Mouse (Mus musculus): ENCODE results near the gene Taar9. TPM values are rescaled to one million over a fixed set of nuclear protein-coding genes. Genes with fewer than 3 reads are reported as not detected.
"Not testable (repeated sequence)": the region's sequence is repeated elsewhere in the genome, so short reads cannot be mapped to it uniquely, and the experiment has no call there.

Taar9 gene
- total RNA-seq, 4 experiments from 2014 or later, result not detected

DNA sequence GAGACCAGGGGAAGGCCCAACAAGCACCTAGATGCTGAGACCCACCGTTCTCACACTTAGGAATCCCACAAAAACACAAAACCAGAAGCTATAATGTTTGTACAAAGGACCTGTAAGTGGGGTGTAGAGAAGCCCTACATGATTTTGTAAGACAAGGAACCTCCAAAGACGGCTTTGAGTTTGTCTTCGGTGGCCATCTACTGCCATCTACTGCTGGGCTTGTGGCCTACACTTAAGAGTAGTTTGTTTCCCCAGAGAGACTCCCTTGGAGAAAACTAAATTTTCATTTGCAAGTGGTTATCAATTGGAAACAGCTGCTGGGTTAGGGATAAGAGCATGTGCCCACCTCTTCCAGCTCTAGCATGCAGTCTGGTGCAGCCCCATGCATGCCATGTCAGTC, 29.2 kb downstream of the Taar9 start:
- DNase-seq (ENCODE audit: low spot score in 2 of 2), result peak in 1 of 2 experiments; percentile 6

DNA sequence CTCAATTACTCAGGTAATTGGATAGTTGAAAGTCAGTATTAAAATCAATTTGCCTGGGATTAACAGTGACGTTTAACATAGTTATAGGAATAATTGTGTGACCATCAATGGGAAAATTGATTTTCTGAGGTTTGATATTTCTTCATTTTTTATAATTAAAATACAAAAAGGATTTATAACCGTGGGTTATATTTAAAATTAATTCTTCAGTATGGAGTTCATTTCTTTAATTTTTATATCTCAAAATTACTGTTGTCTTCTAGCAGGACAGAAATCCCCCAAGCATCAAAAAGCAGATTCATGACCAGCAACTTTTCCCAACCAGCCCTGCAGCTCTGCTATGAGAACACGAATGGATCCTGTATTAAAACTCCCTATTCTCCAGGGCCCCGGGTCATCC, 33.1 kb downstream of the Taar9 start, which contains the start of gene Taar8a:
TSS of gene Taar8a (plus strand) at position 301 of the 400 bp plus-strand sequence.
- DNase-seq (ENCODE audit: low spot score in 2 of 2), result not testable (repeated sequence)

DNA sequence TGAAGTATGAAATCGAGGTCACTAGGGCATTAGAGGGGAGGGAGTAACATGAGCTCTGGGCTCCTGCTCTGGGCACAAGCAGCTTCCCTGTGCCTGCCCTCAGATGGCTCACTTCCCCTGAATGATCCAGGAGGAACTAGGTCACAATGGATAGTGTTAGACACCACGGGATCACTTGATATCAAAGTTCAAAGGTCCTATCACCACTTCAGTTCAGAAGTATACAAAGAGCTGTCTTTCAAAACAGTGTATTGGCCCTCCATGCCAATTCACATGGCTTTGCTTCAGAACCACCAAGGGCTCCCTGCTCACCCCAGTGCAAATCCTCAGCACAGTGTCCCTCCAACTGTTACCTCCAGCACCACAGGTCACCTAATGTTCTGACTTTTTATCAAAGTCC, 34.6 kb downstream of the Taar9 start:
- DNase-seq (ENCODE audit: low spot score in 2 of 2), result not testable (repeated sequence)

DNA sequence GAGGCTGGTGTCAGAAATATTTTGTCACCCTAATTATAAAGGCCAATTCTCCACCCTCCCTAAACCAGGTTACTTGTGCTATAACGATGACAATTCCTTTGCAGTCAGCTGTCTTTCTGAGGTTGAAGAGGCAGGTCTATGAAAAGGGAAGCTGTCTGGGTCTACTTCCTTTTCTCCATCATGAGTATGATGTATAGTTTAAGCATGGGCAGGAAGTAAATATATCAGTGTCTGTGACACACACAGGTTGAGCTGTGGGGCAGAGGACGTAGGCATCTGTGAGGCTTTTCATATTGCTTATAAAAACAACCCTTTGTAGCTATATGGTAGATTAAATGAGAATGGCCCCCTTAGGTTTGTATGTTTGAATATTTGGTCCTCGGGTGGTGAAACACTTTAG, 50.3 kb downstream of the Taar9 start:
- DNase-seq (ENCODE audit: low spot score in 2 of 2), result no peak

Other genes with a start within 250 kb of the Taar9 start
- gene Vnn1, start 214.8 kb downstream of the Taar9 start, total RNA-seq (2022), result under 1 TPM in 2 of 4 experiments, not detected in 2; 0.15 to 0.34 TPM
- not detected for gene Taar1, start 189.2 kb downstream of the Taar9 start, total RNA-seq (2022)
- not detected for gene Taar2, start 171.0 kb downstream of the Taar9 start, total RNA-seq (2022)
- not detected for gene Taar3, start 160.0 kb downstream of the Taar9 start, total RNA-seq (2022)
- not detected for gene Taar4, start 149.0 kb downstream of the Taar9 start, total RNA-seq (2022)
- gene Taar5, start 138.8 kb downstream of the Taar9 start, total RNA-seq (2022), result not detected
- not detected for gene Taar6, start 123.9 kb downstream of the Taar9 start, total RNA-seq (2022)
- not detected for gene Taar7a, start 116.1 kb downstream of the Taar9 start, total RNA-seq (2022)
- not detected for gene Taar7b, start 109.6 kb downstream of the Taar9 start, total RNA-seq (2022)
- not detected for gene Taar7d, start 82.3 kb downstream of the Taar9 start, total RNA-seq (2022)
- not detected for gene Taar7e, start 71.9 kb downstream of the Taar9 start, total RNA-seq (2022)
- gene Taar7f, start 60.0 kb downstream of the Taar9 start, total RNA-seq (2022), result not detected
- gene Taar8a, start 33.0 kb downstream of the Taar9 start, total RNA-seq (2022), result not detected
- gene Taar8b, start 17.2 kb downstream of the Taar9 start, total RNA-seq (2022), result not detected
- gene Taar8c, start 7.6 kb downstream of the Taar9 start, total RNA-seq (2022), result not detected
- gene Stx7, start 39.8 kb upstream of the Taar9 start, total RNA-seq (2022), result 100 to 1,000 TPM; 127 to 149 (median 139) TPM
- 10 to 100 TPM in 1 of 4 experiments, 1 to 10 TPM in 3; 5.8 to 10.4 (median 8.0) TPM for gene Moxd1, start 114.0 kb upstream of the Taar9 start, total RNA-seq (2022)

Measured in left cerebral cortex, adult 8-10 months (tissue).